Mouse (Mus musculus) induced T-regulatory cell, adult 2 months (primary cell): ENCODE results near the gene Pde6h.
A peak's percentile ranks its signal among the peaks of the same experiment; 100 is the strongest.

Experiments
- DNase-seq: peaks from one replicate; pipeline ENCODE4 v3.0.0-alpha.2; 2012; ENCODE audit warnings: low read depth

Gene Pde6h

DNA sequence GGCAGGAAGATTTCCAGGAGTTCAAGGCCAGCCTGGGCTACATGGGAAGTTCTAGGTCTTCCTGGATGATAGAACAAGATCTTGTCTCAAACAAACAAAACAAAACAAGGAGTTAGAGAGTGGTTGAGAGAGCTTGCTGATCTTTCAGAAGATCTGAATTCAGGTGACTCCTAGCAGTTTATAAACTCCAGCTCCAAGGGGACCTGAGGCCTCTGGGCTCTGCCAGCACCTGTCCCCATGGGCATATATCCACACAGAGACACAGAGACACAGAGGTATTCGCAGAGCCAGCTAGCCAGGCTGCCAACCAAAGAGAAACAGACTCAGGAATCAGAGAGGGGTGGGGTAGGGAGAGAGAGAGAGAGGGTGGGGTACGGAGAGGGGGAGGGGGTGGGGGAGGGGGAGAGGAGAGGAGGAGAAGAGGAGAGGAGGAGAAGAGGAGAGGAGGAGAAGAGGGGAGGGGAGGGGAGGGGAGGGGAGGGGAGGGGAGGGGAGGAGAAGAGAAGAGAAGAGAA, 10.8 kb upstream of the Pde6h start:
- no peak for DNase-seq

DNA sequence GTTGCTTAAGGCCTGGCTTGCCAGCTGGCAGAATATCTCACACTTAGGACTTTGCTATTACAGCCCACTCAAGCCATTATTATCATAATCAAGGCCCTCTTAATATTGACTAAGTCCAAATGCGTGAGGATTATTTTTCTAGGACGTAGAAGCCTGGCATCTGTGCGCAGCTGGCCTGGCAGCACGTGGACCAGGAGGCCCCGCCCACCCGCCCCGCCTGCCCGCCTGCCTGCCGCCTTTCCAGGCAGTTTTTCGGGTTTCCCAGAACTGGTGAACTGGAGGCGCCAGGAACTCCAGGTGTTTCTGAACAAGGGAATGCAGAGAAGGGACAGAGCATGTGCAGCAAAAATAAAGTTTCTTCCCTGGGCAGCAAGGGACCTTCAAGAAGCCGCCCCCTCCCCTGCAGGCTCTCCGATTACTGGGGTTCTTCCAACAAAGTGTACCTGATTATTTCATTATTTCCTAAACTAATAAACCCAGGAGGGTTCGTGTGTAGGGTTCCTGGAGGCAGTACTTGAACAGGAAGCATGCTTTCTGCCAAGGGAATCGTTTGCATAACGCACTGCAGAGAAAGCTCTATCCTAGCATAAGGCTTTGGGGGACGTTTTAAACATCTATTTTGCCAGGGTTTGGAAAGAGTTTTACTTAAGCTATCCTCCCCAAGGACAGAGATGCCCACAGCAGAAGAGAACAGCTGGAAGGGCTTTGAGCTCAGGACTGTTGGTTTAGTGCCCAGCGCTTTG, 10.1 kb upstream of the Pde6h start:
- DNase-seq: no peak

DNA sequence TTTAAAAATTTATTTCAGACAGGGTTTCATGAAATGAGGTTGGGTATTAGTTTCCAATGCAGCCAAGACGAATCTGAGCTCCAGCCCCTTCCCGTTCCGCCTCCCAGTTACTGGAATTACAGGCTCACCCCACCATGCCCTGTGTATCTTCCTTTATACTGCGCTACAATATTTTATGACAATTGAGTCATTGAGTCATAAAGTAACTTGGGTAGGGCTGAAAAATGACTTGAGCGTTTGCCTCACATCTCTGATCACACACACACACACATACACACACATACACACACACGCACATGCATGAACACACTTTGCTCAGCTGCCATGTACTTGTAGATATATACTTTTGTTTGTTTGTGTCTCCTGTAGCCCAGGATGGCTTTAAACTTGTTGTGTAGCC, 9.4 kb upstream of the Pde6h start:
- no peak for DNase-seq

DNA sequence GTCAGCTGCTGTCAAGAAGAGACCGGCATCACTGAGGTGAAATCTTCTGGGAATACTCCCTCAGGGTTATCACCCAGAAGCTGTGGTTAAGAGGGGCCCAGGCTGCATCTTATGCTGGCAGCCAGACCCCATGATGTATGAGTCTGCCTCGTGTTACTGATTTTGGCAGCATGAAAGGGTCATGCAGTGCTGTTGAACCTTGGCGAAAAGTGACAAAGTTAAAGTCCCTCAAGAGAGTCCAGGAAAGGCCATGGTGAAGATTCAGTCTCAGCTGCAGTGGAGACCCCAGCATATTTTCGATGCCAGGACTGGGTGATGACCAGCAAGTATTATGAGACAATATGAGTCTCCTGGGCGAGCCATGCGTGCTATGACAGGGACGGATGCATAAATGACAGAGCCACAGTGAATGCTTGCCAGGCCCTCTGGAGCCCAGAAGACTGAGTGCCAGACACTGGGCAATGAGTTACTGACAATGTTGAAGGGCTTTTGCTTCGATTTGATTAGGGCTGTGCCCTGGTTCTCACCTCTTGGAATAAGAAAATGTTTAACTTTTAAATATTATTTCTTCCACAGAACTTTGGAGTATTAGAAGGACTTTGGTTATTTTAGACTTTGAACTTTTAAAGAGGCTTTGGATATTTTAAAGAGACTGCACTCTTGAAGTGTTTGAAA, 7.8 kb upstream of the Pde6h start:
- no peak for DNase-seq

DNA sequence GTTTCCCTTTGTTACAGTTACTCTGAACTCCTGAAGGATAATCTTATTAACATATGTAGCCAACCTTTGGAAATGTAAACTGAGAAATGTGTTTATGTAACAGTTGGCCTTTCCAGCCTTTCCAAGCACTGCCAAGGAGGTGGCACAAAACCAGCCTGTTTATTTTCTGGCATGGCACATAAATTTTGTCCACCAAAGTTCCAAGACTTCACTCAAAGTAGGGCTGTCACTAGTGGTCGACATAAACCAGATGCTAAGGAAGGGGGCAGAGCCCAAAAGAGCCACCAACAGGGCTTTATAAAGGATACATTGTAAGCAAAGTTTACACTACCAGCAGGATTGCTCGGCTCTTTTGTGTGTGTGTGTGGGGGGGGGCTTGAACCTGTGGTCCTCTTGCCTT, 5.7 kb upstream of the Pde6h start:
- no peak for DNase-seq

DNA sequence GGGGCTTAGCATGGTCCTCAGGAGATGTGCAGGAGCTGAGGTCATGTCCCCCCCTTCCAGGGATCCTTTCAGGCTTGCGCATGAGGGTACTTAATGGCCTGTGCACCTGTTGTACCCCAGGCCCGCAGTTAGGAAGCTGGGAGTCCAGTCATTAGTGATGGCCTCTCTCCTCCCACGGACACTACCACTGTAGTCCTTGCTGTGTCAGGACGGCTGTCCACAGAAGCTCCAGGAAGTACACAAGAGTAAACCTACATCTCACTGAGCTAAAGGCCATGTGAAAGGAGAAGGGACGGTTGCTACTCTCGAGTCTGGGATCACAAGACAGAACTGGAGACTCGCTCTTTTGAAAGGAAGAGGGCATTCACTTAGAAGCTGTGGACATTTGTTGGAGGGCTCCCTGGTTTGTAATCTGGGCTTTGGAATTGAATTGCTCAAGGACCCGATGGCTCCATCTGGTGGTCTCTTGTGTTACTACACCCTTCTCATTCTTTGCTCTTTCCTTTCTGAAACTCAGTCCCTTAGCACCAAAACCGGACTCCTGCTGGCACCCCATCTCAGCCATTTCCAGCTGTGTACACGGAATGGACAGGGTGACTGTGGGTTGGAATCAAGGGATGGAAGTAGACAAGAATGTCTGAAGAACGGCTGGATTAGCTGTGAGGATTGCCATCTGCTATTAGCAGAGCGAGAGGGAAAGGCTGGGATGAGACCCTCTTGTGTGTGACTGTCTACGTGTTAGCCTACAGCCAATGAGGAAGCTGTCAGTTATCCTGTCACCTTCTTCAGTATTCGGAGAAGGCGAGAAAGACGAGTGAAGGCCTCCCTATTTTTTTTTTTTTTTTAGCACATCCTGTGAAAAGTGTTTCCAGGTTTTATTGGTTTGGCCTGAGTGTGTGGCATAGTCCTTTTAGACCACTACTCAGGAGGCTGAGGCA, 3.0 kb upstream of the Pde6h start:
- DNase-seq: peak; percentile 87

DNA sequence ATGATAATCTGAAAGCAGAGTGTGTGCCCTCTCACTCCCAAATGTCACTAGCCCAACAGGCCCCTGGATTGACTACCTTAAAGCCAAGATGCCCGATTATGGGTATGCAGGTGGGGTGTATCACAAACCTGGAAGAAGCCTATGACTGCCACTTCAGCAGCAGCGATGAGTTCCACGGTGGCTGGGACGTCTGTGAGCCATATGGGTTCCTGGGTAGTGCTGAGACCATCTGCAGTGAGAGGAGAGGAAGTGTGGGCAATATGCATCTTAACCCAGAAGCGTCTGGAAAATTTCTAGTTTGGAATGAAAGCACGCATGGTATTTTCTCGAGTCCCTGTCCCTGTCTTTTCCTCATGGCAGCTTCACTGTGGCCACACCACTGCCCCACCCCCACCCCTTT, 2.0 kb upstream of the Pde6h start:
- DNase-seq: peak; percentile 23

DNA sequence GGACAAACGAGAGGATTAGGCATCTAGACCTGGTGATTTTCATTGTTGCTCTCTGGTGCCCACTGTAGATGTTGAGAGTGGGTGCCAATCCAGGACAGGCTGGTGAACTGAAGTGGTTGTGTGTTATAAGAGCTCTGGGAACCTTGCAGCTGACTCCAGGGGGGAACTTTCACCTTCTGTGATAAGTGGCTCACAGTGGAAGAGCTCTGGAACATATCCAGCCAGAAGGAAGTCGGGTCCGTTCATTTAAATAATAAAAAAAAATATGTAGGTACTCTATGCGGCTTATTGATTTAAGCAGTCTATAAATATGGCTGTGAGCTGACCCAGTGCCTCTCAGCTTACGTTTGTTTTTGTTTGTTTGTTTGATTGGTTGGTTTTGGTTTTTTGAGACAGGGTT, 1.6 kb upstream of the Pde6h start, which contains the start of gene Erp27:
Gene Erp27, minus strand, starts transcription at position 101 of the 400 bp plus-strand sequence.
- no peak for DNase-seq

DNA sequence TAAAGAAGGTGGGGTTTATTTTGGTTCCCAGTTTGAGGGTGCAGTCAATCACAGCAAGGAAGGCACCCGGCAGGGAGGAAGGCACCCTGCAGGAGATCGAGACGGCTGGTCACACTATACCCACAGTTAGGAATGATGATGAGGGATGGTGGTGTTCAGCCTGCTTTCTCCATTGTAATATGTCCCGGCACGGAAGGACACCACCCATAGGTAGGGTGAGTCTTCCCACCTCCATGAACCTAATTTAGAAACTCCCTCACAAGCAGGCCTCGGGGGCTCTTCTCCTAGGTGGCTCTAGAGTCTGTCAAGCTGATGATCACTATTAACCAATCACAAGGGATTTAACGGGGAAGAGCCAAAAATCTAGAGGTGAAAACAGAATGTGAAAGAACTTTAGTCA, 761 bp upstream of the Pde6h start:
- peak; percentile 18 for DNase-seq

DNA sequence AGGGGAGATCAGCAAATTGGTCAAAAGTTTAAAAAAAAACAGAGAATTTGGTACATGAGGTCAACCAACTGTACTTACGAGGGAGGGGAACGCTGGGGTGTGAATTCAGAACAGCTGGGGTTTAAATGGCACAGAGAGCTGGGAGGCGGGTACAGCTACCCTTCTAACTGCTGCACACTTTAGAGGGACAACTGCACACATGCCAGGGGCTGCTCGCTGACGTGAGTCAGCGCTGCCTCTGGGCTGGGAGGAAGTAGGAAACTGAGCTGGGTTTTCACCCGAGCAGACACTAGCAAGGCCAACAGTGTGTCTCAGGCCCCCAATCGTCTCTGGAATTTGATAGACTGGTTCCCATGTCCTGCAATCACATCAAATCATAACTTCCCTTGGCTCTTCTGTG, 1.4 kb downstream of the Pde6h start:
- no peak for DNase-seq

DNA sequence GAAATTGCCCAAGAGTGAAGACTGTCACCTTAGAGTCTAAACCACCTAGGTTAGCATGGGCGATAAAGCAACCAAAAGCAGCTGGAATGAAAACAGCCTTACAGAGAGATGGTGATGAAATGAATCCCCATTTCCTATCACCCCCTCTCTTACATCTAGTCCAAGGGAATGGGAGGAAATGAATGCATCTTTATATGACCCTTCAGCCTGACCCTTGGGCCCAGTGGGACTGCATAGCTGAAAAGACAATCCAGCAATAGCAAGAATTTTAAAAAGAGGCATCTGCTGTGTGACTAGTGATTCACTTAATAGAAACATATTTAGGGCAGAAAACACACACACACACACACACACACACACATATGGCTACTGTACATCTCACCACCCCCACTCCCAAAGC, 4.0 kb downstream of the Pde6h start:
- peak; percentile 5 for DNase-seq

DNA sequence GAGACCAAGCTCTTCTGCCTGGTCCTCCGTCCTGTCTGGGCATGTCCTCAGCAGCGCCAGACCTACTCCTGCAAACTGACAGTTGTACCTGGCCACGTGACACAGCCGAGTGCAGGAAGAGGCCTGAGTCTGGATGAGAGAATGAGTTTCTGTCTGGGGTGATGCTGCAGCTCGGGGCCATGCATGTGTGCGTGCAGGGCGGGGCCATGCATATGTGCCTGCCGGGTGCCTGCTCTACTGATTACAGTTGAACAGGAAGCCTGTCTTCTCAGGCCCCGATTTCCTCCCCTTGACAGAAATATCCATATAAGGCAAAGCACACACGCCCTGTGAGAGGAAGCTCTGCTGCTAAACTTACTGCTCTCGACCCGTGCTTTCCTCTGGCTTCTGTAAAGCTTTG, 7.0 kb downstream of the Pde6h start:
- peak; percentile 92 for DNase-seq

DNA sequence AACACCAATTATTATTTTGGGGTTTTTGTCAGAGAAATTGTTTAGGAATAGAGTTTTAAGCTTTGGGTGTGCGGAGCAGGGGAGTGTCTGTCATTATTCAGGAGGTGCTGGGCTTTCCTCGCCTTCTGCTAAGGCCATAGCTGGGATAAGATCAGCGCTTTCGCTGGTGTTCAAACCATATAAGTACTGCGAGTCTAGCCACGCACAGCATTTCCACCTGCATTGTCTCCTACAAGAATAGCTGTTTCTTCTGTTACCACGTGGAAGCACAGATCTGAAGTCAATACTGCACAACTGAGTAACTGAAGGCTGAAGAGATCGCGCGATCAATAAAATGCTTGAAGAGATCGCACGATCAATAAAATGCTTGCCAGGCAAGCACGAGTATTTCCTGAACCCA, 7.6 kb downstream of the Pde6h start:
- DNase-seq: peak; percentile 55

DNA sequence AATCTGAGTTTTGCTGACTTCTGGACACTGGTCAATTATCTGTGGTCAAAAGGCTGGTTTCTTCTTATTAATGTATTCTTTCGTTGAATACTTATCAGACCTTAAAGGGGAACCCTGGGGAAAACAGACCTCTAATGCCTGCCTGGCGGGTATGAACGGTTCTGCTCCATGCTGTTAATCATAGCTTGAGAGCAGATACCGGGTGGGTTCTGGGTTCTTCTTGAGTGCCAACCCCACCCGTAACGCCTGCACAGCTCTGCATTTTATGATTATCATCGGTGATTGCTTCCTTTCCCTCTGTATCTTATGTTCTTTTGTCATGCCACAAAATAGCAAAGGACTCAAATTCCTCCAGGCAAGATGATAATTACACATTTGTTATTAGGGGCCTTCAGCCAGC, 10.4 kb downstream of the Pde6h start:
- DNase-seq: no peak

DNA sequence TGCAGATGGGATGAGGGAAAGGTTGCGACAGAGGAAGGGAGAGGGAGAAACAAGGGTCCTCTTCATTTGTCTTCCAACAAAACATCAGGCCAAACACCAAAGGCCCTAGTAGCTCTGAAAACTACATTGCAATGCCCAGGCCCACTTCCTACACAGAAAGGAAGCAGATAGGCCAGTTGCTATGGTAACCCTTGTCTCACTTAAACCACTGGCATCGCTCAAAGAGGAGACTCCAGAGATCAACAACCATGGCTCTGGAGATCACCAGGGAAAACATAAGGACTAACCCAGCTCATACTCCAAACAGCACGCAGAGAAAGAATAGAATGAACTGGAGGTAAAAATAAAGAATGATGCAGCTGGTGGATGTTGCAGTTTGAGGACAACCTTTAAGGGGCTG, 11.6 kb downstream of the Pde6h start:
- peak; percentile 68 for DNase-seq

DNA sequence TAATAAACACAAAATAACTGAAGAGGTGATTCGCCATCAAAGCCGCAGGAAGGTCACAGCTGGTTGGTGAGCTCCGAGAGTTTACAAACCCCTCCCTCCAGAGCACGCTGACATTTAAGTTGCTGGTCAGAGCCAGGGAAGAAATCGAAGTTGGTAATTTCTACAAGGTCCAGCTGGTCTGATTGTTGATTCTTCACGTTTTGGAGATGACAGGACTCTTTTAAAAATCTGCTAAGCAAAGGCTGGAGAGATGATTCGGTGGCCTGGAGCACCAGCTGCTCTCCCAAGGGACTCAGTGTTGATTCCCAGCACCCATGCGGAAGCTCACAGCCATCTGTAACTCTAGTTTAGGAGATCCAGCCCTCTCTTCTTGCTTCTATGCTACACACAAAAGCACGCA, 12.7 kb downstream of the Pde6h start:
- peak; percentile 28 for DNase-seq

DNA sequence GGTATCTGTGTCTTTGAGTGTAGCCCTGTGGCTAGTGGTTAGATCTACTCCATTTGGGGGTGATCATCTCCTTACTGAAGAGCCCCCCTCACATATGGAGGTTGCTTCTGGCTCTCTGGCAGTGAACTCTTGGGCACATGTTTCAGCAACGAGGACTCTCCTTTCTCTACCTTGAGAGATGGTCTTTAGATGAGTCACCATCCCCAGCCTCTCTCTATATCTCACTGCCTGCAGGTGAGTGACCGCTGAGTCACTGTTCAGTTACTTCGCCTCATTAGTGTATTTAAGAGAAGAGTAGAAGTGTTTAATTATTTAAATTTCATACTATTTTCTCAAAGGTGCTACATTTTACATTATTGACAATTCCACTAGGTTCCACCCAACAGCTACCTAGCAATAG, 13.5 kb downstream of the Pde6h start:
- peak; percentile 43 for DNase-seq

DNA sequence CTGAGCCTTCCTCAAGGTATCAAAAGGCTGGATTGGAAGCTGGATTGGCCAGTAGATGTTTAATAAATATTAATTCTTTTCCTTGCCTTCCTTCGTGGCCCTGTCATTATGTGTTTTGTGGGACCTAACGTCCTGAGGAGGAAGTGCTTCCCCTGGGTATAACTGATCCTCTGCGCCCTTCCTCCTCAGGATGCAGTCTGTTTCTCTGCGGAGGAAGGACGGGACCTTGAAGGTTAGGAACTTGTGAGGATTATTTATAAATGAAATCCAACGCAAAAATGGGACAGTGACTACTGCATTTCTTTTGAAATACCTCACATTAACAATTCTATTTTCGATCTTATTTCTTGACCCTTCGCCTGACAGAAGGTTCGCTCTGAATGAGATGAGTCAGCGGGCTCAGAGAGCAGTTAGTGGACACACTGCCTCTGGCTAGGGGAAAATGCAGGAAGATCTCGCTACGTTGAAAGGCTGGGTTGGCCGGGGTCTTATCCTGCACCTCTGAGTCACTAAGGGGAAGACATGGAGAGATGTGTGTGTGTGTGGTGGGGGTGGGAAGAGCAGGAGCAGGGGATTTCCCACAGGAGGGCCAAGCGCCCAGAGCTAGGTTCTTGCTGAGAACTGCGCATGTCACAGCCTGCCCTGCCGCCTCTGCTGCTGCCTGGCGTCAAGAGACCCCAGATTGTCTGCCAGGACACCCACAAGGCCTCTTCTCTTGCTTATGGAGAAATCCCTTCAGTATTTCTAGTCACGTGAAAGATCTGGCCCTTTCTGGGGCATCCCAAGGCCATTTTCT, 14.9 kb downstream of the Pde6h start:
- DNase-seq: peak; percentile 83

DNA sequence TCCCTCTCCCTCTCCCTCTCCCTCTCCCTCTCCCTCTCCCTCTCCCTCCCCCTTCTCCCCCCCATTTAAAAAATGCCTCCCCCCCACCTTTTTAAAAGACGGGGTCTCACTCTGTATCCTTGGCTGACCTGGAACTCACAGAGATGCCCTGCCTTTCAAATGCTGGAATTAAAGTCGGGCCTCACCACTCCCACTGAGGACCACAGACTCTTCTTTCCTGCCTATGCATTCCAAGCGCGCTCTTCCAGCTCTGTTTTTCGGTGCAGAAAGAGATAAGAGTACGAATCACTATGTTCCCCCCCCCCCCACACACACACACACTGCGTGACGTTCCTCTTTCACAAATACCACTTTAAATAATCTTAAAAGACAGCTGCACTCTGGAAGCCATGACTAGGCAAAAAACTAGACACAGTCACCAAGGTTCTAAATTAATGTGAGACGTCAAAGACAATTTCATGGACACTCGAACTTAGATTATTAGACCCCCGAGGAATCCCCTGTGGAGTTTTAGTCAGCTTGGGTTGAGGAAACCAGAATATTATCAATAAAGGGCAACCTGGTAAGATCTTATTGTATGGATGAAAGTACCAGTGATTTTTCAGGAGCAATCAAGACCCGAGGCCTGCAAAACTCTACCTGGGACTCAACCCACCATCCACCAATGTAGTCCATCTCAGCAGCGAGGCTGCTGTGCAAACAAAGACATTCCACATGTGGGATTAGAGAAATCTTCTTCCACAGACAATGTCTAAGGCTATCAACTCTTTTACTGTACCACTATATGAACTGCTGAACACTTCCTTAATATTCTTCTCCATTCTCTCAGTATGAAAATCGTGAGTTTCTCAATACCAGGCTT, 15.9 kb downstream of the Pde6h start:
- peak; percentile 63 for DNase-seq

DNA sequence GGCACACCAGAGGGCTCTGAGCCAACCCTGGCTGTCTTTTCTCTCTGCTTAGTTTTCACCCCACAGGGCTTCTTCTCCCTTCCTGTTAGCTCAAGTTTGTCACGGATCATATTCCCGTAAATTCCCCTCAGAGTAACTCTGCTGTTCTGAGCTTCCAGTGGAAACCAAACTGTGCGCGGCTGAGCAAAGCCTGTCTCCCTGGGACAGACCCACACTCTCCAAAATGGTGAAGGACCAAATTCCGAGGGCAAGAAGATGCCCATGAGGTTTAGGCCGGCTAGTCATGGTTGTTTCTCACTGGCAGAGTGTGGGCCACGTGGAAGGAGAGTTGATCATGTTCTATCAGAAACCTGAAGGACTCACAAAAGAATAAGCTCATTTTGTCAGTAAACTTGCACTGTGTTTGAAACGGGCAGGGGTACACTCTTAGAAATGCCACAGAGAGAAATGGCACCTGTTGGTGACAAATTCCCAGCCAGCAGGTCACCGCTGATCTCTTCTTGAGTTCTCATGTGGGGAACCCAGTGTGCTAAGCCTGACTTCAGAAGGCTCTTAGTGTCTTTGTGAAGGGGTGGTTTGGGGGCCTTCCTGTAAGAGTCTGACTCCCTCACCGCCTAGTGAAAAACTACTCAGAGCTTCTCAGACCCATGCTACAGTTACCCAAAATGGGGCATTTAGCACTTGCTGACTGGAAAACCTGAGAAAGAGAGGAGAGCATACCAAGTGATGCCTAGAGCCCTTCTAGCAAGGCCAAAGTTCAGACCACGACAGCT, 16.7 kb downstream of the Pde6h start:
- DNase-seq: peak; percentile 58
